Mouse (Mus musculus): ENCODE measurements around the gene Trim26. TPM values are rescaled to one million over a fixed set of nuclear protein-coding genes. Genes with fewer than 3 reads are reported as not detected.
A peak's percentile ranks its signal among the peaks of the same experiment; 100 is the strongest.

The Trim26 gene
- polyA plus RNA-seq, 1 experiment from 2014 or later, result 40.0 TPM

DNA sequence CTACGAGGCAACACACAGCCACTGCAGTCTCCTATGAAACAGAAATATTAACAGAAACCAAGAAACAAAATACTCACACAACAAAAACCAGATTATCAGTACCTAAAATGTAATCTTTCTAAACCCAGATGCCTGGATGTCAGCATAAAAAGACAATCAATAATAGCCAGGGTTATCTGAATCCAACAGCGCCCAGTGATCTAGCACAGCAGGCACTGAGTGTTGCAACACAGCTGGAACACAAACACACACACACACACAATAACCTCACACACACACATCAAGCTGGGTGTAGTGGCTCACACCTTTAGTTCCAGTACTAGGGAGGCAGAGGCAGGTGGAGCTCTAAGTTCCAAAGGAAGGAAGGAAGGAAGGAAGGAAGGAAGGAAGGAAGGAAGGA lies 8.4 kb upstream of the Trim26 start:
- Histone ChIP-seq H3K4me3 (ENCODE audit: low read depth, low read length) (no peak overlapping the region), H3K9me3 (ENCODE audit: control insufficient read depth, low read length) (no peaks in the 10 kb centered on the region), H3K36me3 (ENCODE audit: control insufficient read depth, insufficient read depth, low read length) (no peaks in the 10 kb centered on the region), H3K4me1 (replicated peaks; ENCODE audit: control insufficient read depth, insufficient read depth, low read length) (no peaks in the 10 kb centered on the region), H3K27ac (ENCODE audit: low read depth) (no peak overlapping the region), H3K27me3 (replicated peaks; ENCODE audit: control insufficient read depth, insufficient read depth, low read length) (no peaks in the 10 kb centered on the region), H3K9ac (ENCODE audit: low read length) (no peak overlapping the region), H3K4me2 (ENCODE audit: low read length) (no peak overlapping the region)
- DNase-seq (ENCODE audit: low spot score), result no peak
- WGBS, result 78% methylated on average over 2 of the region's 2 CpGs
- ATAC-seq (replicated peaks; ENCODE audit: low FRiP score, low TSS enrichment, low read depth), result no peak

DNA sequence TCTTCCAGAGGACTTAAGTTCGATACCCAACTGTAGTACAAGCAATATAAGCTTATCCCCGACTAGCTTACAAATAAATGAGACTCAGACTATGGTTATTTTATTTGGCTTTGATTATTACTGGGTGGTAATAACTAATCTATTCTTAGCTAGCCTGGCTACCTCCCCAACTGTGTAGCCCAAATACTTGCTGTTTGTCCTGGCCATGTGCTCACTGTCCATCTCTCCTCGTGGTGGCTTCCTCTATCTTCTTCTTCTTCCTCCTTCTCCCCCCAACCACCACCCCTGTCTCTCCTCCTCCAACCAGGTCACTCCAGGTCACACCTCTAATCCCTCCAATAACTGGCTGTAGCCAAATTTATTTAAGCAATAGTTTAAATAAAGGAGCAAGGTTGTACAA lies 6.5 kb upstream of the Trim26 start:
- H3K4me1 ChIP-seq (replicated peaks; ENCODE audit: control insufficient read depth, insufficient read depth, low read length), result no peaks in the 10 kb centered on the region
- no peak for ATAC-seq (replicated peaks; ENCODE audit: low FRiP score, low TSS enrichment, low read depth)
- H3K27me3 ChIP-seq (replicated peaks; ENCODE audit: control insufficient read depth, insufficient read depth, low read length), result no peaks in the 10 kb centered on the region
- H3K9me3 ChIP-seq (ENCODE audit: control insufficient read depth, low read length), result no peaks in the 10 kb centered on the region
- no peak overlapping the region for H3K4me2 ChIP-seq (ENCODE audit: low read length)
- H3K4me3 ChIP-seq (ENCODE audit: low read depth, low read length), result no peak overlapping the region
- no peak overlapping the region for H3K27ac ChIP-seq (ENCODE audit: low read depth)
- DNase-seq (ENCODE audit: low spot score), result peak; percentile 35
- H3K36me3 ChIP-seq (ENCODE audit: control insufficient read depth, insufficient read depth, low read length), result no peaks in the 10 kb centered on the region
- 71% methylated on average over 3 of the region's 3 CpGs for WGBS
- no peak overlapping the region for H3K9ac ChIP-seq (ENCODE audit: low read length)

GRCm38 (mm10) chr17:36832694-36833093 lies 4.2 kb upstream of the Trim26 start:
- Histone ChIP-seq H3K27ac (ENCODE audit: low read depth) (no peak overlapping the region), H3K36me3 (ENCODE audit: control insufficient read depth, insufficient read depth, low read length) (no peaks in the 10 kb centered on the region), H3K9me3 (ENCODE audit: control insufficient read depth, low read length) (no peaks in the 10 kb centered on the region), H3K4me1 (replicated peaks; ENCODE audit: control insufficient read depth, insufficient read depth, low read length) (peaks cover 6% of the 10 kb centered on the region), H3K4me3 (ENCODE audit: low read depth, low read length) (no peak overlapping the region), H3K27me3 (replicated peaks; ENCODE audit: control insufficient read depth, insufficient read depth, low read length) (no peaks in the 10 kb centered on the region), H3K4me2 (ENCODE audit: low read length) (no peak overlapping the region), H3K9ac (ENCODE audit: low read length) (no peak overlapping the region)
- DNase-seq (ENCODE audit: low spot score) (no peak), ATAC-seq (replicated peaks; ENCODE audit: low FRiP score, low TSS enrichment, low read depth) (no peak)
- WGBS, result 60% methylated on average over 4 of the region's 4 CpGs

GRCm38 (mm10) chr17:36835591-36836426 lies 1.1 kb upstream of the Trim26 start:
- Histone ChIP-seq H3K36me3 (ENCODE audit: control insufficient read depth, insufficient read depth, low read length) (0 out of 2 replicates have a peak, but pooled peaks cover 3% of the 10 kb centered on the region), H3K27me3 (replicated peaks; ENCODE audit: control insufficient read depth, insufficient read depth, low read length) (no peaks in the 10 kb centered on the region), H3K4me3 (ENCODE audit: low read depth, low read length) (peak overlapping the region; percentile 64; the same call in 1 of the 2 replicates), H3K9ac (ENCODE audit: low read length) (no peak overlapping the region), H3K4me1 (replicated peaks; ENCODE audit: control insufficient read depth, insufficient read depth, low read length) (peaks cover 6% of the 10 kb centered on the region), H3K27ac (ENCODE audit: low read depth) (peak overlapping the region; percentile 96), H3K4me2 (ENCODE audit: low read length) (peak overlapping the region; percentile 57), H3K9me3 (ENCODE audit: control insufficient read depth, low read length) (no peaks in the 10 kb centered on the region)
- DNase-seq (ENCODE audit: low spot score), result peak; percentile 74
- ATAC-seq (replicated peaks; ENCODE audit: low FRiP score, low TSS enrichment, low read depth), result 0 out of 2 replicates have a peak, but pooled peaks have one; percentile 9
- 29% methylated on average over 12 of the region's 12 CpGs for WGBS

- H3K4me2 ChIP-seq (ENCODE audit: low read length), result peak overlapping the region; percentile 57
- peaks cover 6% of the 10 kb centered on the region for H3K4me1 ChIP-seq (replicated peaks; ENCODE audit: control insufficient read depth, insufficient read depth, low read length)
- no peaks in the 10 kb centered on the region for H3K27me3 ChIP-seq (replicated peaks; ENCODE audit: control insufficient read depth, insufficient read depth, low read length)
- peak overlapping the region; percentile 23; the same call in 1 of the 2 replicates for H3K9ac ChIP-seq (ENCODE audit: low read length)
- DNase-seq (ENCODE audit: low spot score) (no peak), ATAC-seq (replicated peaks; ENCODE audit: low FRiP score, low TSS enrichment, low read depth) (peak; percentile 24)
- H3K36me3 ChIP-seq (ENCODE audit: control insufficient read depth, insufficient read depth, low read length), result 0 out of 2 replicates have a peak, but pooled peaks cover 3% of the 10 kb centered on the region
- H3K9me3 ChIP-seq (ENCODE audit: control insufficient read depth, low read length), result no peaks in the 10 kb centered on the region
- peak overlapping the region; percentile 64 for H3K4me3 ChIP-seq (ENCODE audit: low read depth, low read length)
- 10% methylated on average over 3 of the region's 3 CpGs for WGBS
- peak overlapping the region; percentile 96 for H3K27ac ChIP-seq (ENCODE audit: low read depth)
These were observed 514 bp upstream of the Trim26 start for GRCm38 (mm10) chr17:36836427-36836812.

GRCm38 (mm10) chr17:36839001-36839400 lies 2.1 kb downstream of the Trim26 start:
- DNase-seq (ENCODE audit: low spot score) (no peak), ATAC-seq (replicated peaks; ENCODE audit: low FRiP score, low TSS enrichment, low read depth) (no peak)
- no peaks in the 10 kb centered on the region for H3K9me3 ChIP-seq (ENCODE audit: control insufficient read depth, low read length)
- 0 out of 2 replicates have a peak, but pooled peaks cover 8% of the 10 kb centered on the region for H3K36me3 ChIP-seq (ENCODE audit: control insufficient read depth, insufficient read depth, low read length)
- no peak overlapping the region for H3K27ac ChIP-seq (ENCODE audit: low read depth)
- no peaks in the 10 kb centered on the region for H3K27me3 ChIP-seq (replicated peaks; ENCODE audit: control insufficient read depth, insufficient read depth, low read length)
- H3K4me1 ChIP-seq (replicated peaks; ENCODE audit: control insufficient read depth, insufficient read depth, low read length), result peaks cover 6% of the 10 kb centered on the region
- H3K4me2 ChIP-seq (ENCODE audit: low read length), result no peak overlapping the region
- no peak overlapping the region for H3K9ac ChIP-seq (ENCODE audit: low read length)
- WGBS, result 83% methylated on average over 5 of the region's 5 CpGs
- no peak overlapping the region for H3K4me3 ChIP-seq (ENCODE audit: low read depth, low read length)

GRCm38 (mm10) chr17:36839931-36840330 lies 3.0 kb downstream of the Trim26 start:
- DNase-seq (ENCODE audit: low spot score), result no peak
- no peak for ATAC-seq (replicated peaks; ENCODE audit: low FRiP score, low TSS enrichment, low read depth)
- Histone ChIP-seq H3K4me1 (replicated peaks; ENCODE audit: control insufficient read depth, insufficient read depth, low read length) (peaks cover 6% of the 10 kb centered on the region), H3K4me2 (ENCODE audit: low read length) (no peak overlapping the region), H3K9ac (ENCODE audit: low read length) (no peak overlapping the region), H3K36me3 (ENCODE audit: control insufficient read depth, insufficient read depth, low read length) (0 out of 2 replicates have a peak, but pooled peaks cover 8% of the 10 kb centered on the region), H3K27me3 (replicated peaks; ENCODE audit: control insufficient read depth, insufficient read depth, low read length) (no peaks in the 10 kb centered on the region), H3K27ac (ENCODE audit: low read depth) (no peak overlapping the region), H3K4me3 (ENCODE audit: low read depth, low read length) (no peak overlapping the region), H3K9me3 (ENCODE audit: control insufficient read depth, low read length) (no peaks in the 10 kb centered on the region)
- WGBS, result 77% methylated on average over 3 of the region's 3 CpGs

GRCm38 (mm10) chr17:36840961-36841445 lies 4.1 kb downstream of the Trim26 start:
- no peaks in the 10 kb centered on the region for H3K27me3 ChIP-seq (replicated peaks; ENCODE audit: control insufficient read depth, insufficient read depth, low read length)
- H3K36me3 ChIP-seq (ENCODE audit: control insufficient read depth, insufficient read depth, low read length), result 0 out of 2 replicates have a peak, but pooled peaks cover 8% of the 10 kb centered on the region
- no peak overlapping the region for H3K4me3 ChIP-seq (ENCODE audit: low read depth, low read length)
- H3K4me1 ChIP-seq (replicated peaks; ENCODE audit: control insufficient read depth, insufficient read depth, low read length), result peaks cover 5% of the 10 kb centered on the region
- DNase-seq (ENCODE audit: low spot score), result no peak
- ATAC-seq (replicated peaks; ENCODE audit: low FRiP score, low TSS enrichment, low read depth), result no peak
- no peaks in the 10 kb centered on the region for H3K9me3 ChIP-seq (ENCODE audit: control insufficient read depth, low read length)
- H3K4me2 ChIP-seq (ENCODE audit: low read length), result no peak overlapping the region
- H3K27ac ChIP-seq (ENCODE audit: low read depth), result no peak overlapping the region
- no peak overlapping the region for H3K9ac ChIP-seq (ENCODE audit: low read length)
